Mouse (Mus musculus) limb, embryonic 14.5 days (tissue): ENCODE results near the gene Zfp239. TPM values are rescaled to one million over a fixed set of nuclear protein-coding genes. Genes with fewer than 3 reads are reported as not detected.

Experiments used
- ATAC-seq: fragments of 200-750 bp; cut with Nextera tagmentation; 2 replicates; pipeline ENCODE4 v1.8.0; 2017; ENCODE audit warnings: low read depth, moderate number of reproducible peaks, moderate TSS enrichment; ENCODE audit not compliant: low FRiP score
- DNase-seq: peaks from one replicate; pipeline ENCODE4 v3.0.0-alpha.2; 2015; ENCODE audit warnings: low spot score
- H3K27ac ChIP-seq: fragments of 300-500 bp; sonication (generic); replicated peaks from 2 replicates; pipeline ENCODE4 v1.5.1; 2014; ENCODE audit warnings: low read depth, mild to moderate bottlenecking, low read length, moderate library complexity, mixed read lengths
- H3K27me3 ChIP-seq: fragments of 300-500 bp; sonication (generic); 2 replicates; pipeline ENCODE4 v1.6.1; 2014; ENCODE audit warnings: low read length, mixed read lengths; ENCODE audit not compliant: control insufficient read depth, insufficient read depth
- H3K36me3 ChIP-seq: fragments of 300-500 bp; sonication (generic); 2 replicates; pipeline ENCODE4 v1.6.1; 2014; ENCODE audit warnings: mild to moderate bottlenecking, low read length, moderate library complexity, mixed read lengths; ENCODE audit not compliant: control insufficient read depth, insufficient read depth
- H3K4me1 ChIP-seq: fragments of 300-500 bp; sonication (generic); 2 replicates; pipeline ENCODE4 v1.6.1; 2014; ENCODE audit warnings: antibody characterized with exemption, low read length, mixed read lengths; ENCODE audit not compliant: control insufficient read depth, insufficient read depth
- H3K4me2 ChIP-seq: fragments of 300-500 bp; sonication (generic); replicated peaks from 2 replicates; pipeline ENCODE4 v1.6.1; 2014; ENCODE audit warnings: low read depth, mild to moderate bottlenecking, low read length, moderate library complexity; ENCODE audit not compliant: severe bottlenecking
- H3K4me3 ChIP-seq: fragments of 300-500 bp; sonication (generic); replicated peaks from 2 replicates; pipeline ENCODE4 v1.5.1; 2014; ENCODE audit warnings: low read length
- H3K9ac ChIP-seq: fragments of 300-500 bp; sonication (generic); 2 replicates; pipeline ENCODE4 v1.6.1; 2014; ENCODE audit warnings: mild to moderate bottlenecking, low read depth, low read length, moderate library complexity; ENCODE audit not compliant: severe bottlenecking
- H3K9me3 ChIP-seq: fragments of 300-500 bp; sonication (generic); 2 replicates; pipeline ENCODE4 v1.6.1; 2016; ENCODE audit warnings: low read length; ENCODE audit not compliant: control insufficient read depth
- POLR2A ChIP-seq: fragments of 200-500 bp; IDR thresholded peaks from 2 replicates; pipeline ENCODE4 v1.8.0; 2012; ENCODE audit warnings: inconsistent platforms, mild to moderate bottlenecking, moderate library complexity, borderline replicate concordance; ENCODE audit not compliant: insufficient read depth, insufficient read length; ENCODE audit errors: extremely low read depth
- WGBS: fragments of 180-500 bp; shearing (Covaris S2); extraction: QIAGEN DNeasy Blood & Tissue Kit; methylation state at CpG from one replicate; pipeline ENCODE4 v1.1.7; 2014; 5-methylcytosine and 5-hydroxymethylcytosine counted together
- polyA plus RNA-seq, 2 experiments: library from polyadenylated mRNA; depleted of rRNA in 1 of 2; stranded (reverse) in 1 of 2; unstranded in 1 of 2; fragments of >200 nt; fragmentation: Nextera tagmentation in 1 of 2; extraction: Ambion mirVana in 1 of 2; gene quantifications; 2 replicates each; pipeline versions ENCODE4 v1.2.1 to v1.2.3; 2012 to 2014

The Zfp239 gene
- polyA plus RNA-seq, 2 experiments: 7.4 to 11.8 TPM

DNA sequence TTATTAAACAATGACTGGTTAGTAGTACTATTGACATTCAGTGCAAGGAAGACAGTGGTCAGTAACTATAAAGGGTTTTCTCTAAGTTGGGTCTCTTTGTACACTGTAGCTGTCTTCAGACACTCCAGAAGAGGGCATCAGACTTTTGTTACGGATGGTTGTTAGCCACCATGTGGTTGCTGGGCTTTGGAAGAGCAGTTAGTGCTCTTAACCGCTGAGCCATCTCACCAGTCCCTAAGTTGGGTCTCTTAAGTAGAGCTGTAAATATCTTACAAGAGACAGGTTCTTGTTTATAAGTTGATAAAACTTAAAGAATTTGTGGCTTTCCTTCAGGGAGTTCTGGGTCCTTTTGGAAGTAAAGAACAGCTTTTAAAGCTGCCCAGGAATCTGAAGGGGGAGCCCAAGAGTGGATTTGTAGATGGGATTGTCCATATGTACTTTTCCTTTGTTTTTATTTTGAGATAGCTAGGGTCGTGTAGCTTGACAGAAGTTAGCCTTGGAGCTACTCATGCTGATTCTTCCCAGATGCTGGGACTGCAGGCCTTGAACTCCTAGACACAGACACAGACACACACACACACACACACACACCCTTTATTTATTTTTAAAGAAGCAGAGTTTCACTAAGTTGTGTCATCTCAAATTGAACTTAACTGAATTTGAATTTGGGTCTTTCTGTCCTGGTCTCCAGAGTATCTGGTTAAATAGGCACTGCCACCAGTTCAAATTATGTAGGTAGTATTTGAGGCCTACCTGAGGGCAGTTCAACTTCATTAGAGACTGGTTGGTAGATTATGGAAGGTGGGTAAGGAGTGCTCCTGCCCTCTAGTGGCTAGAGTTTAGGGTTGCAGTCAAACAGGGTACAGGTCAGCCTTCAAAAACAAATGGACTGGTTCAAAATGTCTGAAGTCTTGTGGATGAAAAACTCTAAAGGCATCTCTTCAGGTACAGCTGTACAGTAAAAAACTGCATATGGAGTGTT is 59.0 kb downstream of the Zfp239 start:
- TF ChIP-seq POLR2A: no peak
- H3K4me2 ChIP-seq: no peak overlapping the region
- H3K4me3 ChIP-seq: no peak overlapping the region
- H3K9me3 ChIP-seq: no peaks in the 10 kb centered on the region
- ATAC-seq (no peak), DNase-seq (peak; percentile 48)
- H3K27ac ChIP-seq: no peak overlapping the region
- WGBS: 55% methylated on average over 3 of the region's 3 CpGs
- H3K27me3 ChIP-seq: no peaks in the 10 kb centered on the region
- H3K36me3 ChIP-seq: peaks cover 34% of the 10 kb centered on the region
- peaks cover 16% of the 10 kb centered on the region for H3K4me1 ChIP-seq
- no peak overlapping the region for H3K9ac ChIP-seq

DNA sequence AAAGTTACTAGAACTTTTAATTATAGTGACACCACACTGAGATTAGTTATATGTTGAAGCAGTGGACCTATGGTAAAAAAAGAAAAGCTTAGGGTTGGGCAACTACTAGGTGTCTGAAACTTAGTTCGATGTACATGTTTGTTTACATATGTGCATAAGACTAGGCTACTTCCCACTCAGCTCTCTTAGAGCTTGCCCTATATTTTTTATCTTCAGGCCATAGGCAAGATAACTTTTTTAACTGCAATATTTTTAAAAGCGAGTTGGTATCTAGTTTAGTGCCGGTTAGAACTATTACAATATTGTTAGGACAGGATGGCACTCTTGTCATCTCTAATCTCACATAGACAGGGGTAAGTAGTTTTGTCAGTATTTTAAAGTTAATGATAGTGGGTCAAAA is 60.1 kb downstream of the Zfp239 start:
- H3K36me3 ChIP-seq: peaks cover 43% of the 10 kb centered on the region
- H3K9ac ChIP-seq: no peak overlapping the region
- no peaks in the 10 kb centered on the region for H3K9me3 ChIP-seq
- WGBS: 92% methylated on average over 3 of the region's 3 CpGs
- no peak overlapping the region for H3K4me2 ChIP-seq
- DNase-seq (no peak), ATAC-seq (no peak)
- H3K4me3 ChIP-seq: no peak overlapping the region
- no peak for TF ChIP-seq POLR2A
- H3K27me3 ChIP-seq: no peaks in the 10 kb centered on the region
- H3K27ac ChIP-seq: no peak overlapping the region
- peaks cover 13% of the 10 kb centered on the region for H3K4me1 ChIP-seq

Other genes with a start within 250 kb of the Zfp239 start
- gene Zfp637, start 20.9 kb upstream of the Zfp239 start, polyA plus RNA-seq (2012; rRNA removed): 67.2 and 85.1 TPM in 2 replicates
- 148 and 172 TPM in 2 replicates for gene Zfp637, start 20.9 kb upstream of the Zfp239 start, polyA plus RNA-seq (2014; fragmentation: Nextera tagmentation; extraction: Ambion mirVana)
- 385 and 486 TPM in 2 replicates for gene Hnrnpf, start 38.2 kb downstream of the Zfp239 start, polyA plus RNA-seq (2012; rRNA removed)
- gene Hnrnpf, start 38.2 kb downstream of the Zfp239 start, polyA plus RNA-seq (2014; fragmentation: Nextera tagmentation; extraction: Ambion mirVana): 609 and 633 TPM in 2 replicates
- gene Fxyd4, start 75.6 kb downstream of the Zfp239 start, polyA plus RNA-seq (2012; rRNA removed): not detected in 2 replicates
- gene Fxyd4, start 75.6 kb downstream of the Zfp239 start, polyA plus RNA-seq (2014; fragmentation: Nextera tagmentation; extraction: Ambion mirVana): 1.4 and 2.5 TPM in 2 replicates
- 0.15 and 0.28 TPM in 2 replicates for gene Rasgef1a, start 149.3 kb downstream of the Zfp239 start, polyA plus RNA-seq (2012; rRNA removed)
- not detected in 2 replicates for gene Rasgef1a, start 149.3 kb downstream of the Zfp239 start, polyA plus RNA-seq (2014; fragmentation: Nextera tagmentation; extraction: Ambion mirVana)